Mouse (Mus musculus): ENCODE measurements around the gene Chd8.
A peak's percentile ranks its signal among the peaks of the same experiment; 100 is the strongest.
"Not testable (repeated sequence)": the region's sequence is repeated elsewhere in the genome, so short reads cannot be mapped to it uniquely, and the experiment has no call there.

Gene Chd8

DNA sequence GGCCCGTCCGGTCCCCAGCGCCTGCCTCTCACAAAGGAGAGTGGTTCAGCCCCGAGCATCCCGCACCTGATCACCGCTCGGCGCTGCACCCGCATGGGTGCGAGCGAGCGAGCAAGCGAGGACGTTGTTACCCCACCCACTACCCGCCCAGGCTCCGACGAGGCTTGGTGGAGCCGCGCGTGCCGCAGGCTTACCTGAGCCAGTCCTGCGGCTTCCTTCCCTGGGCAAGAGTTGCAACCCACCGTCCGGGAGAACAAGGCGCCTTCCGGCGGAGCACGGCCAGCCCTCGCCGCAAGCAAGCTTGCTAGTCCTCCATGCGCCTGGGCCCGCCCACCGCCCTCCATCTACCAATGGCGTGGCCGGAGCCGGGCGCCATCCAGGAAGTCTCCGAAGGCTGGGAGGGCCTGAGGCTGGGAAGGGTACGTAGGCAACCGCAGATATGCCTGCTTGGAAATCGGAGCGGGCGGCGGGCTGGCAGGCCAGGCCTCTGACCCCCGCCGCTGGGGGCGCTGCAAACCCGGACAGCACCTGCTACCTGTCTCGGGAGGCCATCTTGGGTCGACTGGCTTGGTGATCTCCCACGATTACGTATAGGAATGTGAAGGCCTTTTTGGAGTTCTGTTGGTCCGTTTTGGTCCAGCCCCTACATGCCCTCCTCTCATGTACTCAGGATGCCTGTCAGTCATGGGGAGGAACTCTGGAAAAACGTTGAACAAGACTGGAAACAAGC lies at the start of gene Chd8:
Chd8 (minus strand) TSS at position 297 of the 730 bp plus-strand sequence.
- peak; percentile 98 for DNase-seq (ENCODE audit: low read depth, low spot score)

DNA sequence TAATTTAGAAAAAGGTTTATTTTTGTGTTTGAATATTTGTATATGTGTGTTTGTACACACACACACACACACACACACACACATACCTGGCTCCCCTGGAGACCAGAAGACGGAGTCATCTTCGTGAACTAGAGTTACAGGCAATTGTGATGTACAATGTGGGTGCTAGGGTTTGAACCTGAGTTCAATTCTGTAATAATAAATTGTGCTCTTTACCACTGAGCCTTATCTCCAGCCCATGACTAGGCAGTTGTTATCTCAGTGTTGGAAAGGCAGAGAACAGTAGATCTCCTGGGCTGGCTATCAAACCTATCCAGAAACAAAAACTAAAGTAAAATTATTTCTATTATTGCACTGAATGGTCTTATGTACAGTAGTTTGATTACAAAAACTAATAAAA lies 48.5 kb upstream of the Chd8 start:
- peak; percentile 17 for DNase-seq (ENCODE audit: low read depth, low spot score)

DNA sequence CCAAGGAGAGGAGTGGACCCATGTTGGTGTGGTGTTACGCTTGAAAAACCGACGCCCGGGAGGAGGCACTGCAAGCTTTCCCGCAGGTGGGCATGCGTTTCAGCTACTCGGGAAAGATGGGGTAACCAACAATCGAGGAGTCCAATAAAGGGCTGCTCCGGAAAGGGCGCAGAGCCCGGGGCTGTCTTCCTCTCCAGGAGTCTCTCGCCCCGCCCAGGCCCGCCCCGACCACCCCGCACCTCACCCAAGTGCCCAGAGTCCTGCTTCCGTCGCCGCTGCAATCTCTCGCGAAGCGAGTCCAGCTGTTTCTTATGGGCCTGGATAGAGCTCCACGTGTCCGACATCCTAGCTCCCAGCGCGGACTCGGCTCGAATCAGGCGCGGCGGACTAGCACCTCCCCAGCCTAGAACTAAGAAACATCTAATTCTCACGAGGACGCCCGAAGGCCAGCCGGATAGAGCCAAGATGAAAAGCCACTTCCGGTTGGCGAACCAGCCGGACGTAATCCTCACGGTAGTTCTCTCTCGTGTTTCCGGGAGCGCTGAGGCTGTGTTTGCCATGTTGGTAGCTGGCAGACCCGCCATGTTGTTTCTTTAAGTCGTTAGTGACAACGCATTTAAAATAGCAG lies 47.2 kb upstream of the Chd8 start, which contains the start of gene Mettl3:
Mettl3 (minus strand) TSS at position 485 of the 628 bp plus-strand sequence.
- DNase-seq (ENCODE audit: low read depth, low spot score): peak; percentile 100

DNA sequence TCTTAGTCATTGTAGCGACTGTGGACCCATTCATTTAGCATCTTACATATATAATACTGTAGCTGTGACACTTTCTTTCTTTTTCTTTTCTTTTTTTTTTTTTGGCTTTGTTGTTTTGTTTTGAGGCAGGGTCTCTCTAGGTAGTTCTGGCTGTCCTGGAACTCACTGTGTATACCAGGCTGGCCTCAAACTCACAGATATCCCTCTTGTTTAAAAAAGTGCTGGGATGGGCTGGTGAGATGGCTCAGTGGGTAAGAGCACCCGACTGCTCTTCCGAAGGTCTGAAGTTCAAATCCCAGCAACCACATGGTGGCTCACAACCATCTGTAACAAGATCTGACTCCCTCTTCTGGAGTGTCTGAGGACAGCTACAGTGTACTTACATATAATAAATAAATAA lies 45.9 kb upstream of the Chd8 start:
- not testable (repeated sequence) for DNase-seq (ENCODE audit: low read depth, low spot score)

DNA sequence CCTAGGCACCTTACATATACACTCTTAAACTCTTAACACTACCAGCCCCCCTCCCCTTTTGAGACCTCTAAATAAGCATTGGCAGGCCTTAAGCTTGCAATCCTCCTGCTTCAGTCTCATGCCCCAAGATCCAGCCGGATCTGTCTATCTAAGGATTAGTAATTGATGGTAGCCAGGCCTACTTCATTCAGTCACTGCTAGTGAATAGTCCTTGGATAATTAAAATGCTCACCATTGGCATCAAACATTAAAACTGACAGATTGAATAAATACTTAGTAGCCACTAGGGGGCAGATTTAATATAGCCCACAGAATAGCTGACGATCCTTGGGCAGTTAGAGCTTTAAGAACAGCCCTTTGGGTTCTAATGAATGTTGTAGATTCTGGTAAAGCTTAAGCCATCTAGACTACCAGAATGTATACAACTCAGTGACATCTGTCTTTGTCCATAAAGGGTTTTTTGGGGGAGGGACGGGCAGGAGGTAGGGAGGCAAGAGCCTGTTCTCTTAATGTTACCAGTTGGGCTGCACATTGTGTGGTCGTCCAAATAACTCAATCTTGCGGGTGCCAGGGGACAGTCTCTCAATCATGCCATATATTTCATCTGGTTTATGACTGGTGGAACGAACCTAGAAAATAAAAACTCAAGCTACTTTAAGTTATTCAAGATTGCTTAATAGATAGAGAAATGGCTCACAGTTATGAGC lies 38.1 kb upstream of the Chd8 start:
- DNase-seq (ENCODE audit: low read depth, low spot score): peak; percentile 72

DNA sequence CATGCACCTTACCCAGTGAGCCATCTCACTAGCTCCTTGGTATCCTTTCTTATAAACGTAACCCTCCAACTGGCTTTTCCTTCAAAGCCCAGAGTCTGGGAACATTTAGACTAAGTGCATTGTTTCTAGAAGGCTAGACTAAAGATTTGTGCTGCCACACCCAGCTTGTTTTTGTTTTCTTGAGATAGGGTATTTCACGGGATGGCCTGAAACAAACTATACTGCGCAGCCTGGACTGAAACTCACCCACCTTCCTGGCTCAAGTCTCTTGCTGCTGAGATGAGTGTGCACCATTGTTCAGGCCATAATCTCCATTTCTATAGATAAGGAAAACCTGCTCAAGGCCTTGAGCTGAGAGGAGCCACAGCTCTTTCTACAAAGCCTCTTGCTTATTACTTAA lies 26.6 kb upstream of the Chd8 start:
- DNase-seq (ENCODE audit: low read depth, low spot score): no peak

DNA sequence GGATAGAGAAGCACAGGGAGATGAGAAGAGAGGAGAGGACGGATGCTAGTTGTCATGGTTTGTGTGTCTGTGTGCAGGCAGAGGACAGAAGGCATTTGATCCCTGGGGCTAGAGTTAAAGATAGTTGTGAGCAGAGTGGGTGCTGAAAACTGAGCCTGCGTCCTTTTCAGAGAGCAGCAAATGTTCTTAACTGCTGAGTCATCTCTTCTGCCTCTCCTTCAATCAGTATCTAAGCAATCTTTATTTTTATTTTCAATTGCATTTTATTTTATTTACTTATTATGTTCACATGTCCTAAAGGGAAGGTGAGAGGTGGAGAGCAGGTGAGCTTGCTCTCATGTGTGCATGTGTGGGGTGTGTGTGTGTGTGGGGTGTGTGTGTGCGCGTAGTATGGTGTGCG lies 26.0 kb upstream of the Chd8 start:
- DNase-seq (ENCODE audit: low read depth, low spot score): no peak

DNA sequence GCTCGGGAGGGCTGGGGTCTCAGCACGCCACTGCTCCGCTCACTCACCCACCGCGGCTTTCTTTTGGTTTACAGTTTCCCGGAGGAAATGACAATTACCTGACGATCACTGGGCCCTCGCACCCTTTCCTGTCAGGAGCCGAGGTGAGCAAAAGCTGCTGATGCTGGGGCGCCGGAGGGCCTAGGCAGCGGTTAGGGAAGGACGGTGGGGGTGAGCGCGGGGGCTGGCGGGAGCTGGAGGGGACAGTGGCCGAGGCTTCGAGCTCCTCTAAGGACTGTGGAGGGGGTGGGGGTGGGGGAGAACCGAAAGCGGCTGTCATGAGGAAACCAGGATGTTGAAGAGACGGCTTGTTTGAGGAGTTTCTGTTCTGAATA lies 22.2 kb upstream of the Chd8 start:
- peak; percentile 22 for DNase-seq (ENCODE audit: low read depth, low spot score)

DNA sequence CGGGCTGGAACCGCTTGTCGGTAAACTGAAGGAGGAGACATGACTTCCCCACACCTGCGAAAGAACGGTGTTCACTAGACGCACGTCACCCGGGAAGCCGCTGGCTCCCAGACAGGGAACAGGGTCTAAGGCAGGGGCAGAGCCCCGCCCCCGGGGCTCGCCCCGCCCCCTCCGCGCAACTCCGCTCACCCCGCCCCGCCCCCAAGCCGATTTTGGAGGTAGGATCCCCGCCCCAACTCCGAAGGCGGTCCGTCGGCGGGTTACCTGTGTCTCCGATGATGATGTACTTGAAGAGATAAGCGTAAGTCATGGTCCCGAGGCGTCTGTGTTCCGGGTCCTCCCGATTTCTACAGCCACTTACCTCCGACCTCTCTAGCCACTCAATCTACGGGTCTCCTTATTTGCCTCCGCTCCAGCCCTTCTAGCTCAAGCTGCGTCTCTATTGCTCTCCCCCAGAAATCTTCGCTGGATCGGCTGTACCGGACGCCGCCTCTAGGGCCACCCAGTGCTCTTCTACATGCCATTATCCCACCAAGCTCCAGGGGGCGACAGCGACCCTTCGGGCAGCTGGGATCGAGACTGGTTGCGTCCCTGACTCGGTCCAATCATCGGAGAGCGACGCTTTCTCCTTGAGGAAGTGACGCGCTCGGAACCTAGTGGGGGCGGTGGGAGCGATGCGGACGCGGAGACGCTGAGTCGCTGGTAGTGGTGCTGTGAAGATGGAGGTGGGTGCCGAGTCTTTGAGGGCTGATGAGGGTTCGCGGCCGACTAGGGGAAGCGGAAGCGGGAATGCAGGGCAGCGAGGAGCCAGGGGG lies 21.6 kb upstream of the Chd8 start, which contains the start of the genes Tox4 and Rab2b:
Tox4 (plus strand) TSS at position 215 of the 815 bp plus-strand sequence.
Rab2b (minus strand) TSS at position 614 of the 815 bp plus-strand sequence.
- DNase-seq (ENCODE audit: low read depth, low spot score): peak; percentile 99

DNA sequence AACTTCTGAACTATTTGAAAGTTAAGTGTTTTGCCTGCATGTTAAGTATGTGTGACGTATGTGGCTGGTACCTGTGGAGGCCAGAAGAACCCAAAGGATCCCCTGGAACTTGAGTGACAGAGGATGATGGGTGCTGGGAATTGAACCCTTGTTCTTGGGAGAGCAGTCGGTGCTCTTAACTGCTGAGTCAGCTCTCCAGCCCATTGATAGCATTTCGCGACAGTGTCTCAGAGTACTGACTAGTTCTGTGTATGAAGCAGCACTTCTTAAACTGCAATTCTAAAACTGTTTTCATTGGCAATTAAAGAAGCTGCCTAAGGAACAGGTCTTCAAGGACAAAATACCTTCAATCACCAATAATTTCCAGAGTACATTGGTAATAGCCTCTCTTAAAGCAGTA lies 19.6 kb upstream of the Chd8 start:
- no peak for DNase-seq (ENCODE audit: low read depth, low spot score)

DNA sequence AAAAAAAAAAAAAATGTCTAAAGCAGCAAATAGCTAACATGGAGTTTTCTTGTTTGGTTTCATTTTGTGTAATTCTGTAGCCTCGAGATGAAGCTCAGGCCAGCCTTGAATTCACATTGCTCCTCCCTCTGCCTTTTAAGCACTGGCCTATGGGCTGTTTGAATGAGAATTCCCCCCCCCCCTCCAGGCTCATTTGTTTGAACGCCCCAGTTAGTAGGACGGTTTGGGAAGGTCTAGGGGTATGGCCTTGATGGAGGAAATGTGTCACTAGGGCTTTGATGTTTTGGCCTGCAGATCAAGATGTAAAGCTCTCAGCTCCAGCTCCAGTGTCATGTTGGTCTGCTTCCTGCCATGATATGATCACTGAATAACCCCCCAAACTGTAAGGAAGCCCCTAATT lies 15.2 kb upstream of the Chd8 start:
- DNase-seq (ENCODE audit: low read depth, low spot score): no peak

DNA sequence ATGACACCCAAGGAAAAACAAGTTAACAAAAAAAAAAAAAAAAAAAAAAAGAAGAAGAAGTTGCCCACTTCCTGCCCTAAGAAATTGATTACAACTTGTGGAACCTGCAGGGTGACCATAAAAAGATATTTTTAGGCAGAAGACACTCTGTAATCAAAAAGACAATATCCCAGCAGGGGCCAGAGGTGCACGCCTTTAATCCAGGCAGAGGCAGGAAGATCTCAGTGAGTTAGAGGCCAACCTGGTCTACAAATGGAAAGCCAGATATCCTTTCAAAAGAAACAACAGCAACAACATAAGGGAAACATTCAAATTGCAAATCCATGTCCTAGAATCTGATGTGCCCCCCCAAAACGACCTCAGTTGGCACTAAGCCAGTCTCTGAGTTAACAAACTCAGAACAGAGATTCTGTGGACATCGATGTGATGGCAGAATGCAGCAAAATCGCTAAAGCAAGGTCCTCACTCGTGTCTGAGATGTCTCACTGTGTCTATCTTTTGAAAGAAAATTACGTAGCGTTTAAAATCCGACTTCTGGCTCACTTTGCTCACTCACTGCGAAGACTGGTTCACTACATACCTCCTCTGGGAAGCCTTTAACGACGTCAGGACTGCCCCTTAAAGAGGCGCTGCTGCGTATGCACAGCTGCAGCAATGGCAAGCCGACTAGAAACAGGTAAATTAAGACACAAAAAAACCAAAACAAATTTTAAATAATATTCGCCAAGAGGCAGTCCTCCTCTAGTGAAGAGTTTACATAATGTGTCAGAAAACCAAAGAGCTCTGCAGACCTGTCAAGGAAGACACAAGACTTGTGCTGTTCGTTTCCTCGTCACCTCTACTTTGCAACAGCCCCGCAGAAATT lies 1.0 kb downstream of the Chd8 start:
- peak; percentile 64 for DNase-seq (ENCODE audit: low read depth, low spot score)

DNA sequence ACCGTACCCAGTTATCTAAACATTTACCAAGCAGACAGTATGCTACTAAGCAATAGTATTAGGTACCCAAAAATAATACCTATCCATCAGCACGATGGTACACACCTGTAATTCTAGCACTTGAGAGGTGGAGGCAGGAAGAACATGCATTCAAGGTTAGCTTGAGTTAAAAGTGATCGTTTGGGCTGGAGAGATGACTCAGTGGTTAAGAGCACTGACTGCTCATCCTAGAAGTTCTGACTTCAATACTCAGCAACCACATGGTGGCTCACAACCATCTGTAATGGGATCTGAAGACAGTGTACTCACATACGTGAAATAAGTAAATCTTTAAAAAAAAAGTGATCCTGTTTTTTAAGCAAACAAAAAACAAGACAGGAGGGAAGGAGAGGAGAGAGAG lies 11.5 kb downstream of the Chd8 start:
- DNase-seq (ENCODE audit: low read depth, low spot score): peak; percentile 50

DNA sequence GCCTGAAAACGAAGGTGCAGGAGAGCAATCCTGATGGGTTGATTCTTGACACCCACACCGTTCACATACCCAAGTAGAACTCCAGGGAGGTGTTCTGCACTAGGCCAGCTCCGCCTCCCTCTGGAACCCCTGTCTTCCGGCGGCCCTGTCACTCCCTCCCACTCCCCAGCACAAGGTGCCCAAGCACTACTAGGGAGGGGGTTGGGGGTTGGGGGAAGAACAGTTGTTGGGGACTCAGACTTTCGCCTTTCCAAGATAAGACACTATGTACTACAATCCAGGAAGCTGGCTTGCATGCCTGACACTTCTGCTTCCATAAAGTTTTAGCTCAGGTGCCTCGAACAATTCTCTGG lies 12.9 kb downstream of the Chd8 start:
- DNase-seq (ENCODE audit: low read depth, low spot score): no peak

DNA sequence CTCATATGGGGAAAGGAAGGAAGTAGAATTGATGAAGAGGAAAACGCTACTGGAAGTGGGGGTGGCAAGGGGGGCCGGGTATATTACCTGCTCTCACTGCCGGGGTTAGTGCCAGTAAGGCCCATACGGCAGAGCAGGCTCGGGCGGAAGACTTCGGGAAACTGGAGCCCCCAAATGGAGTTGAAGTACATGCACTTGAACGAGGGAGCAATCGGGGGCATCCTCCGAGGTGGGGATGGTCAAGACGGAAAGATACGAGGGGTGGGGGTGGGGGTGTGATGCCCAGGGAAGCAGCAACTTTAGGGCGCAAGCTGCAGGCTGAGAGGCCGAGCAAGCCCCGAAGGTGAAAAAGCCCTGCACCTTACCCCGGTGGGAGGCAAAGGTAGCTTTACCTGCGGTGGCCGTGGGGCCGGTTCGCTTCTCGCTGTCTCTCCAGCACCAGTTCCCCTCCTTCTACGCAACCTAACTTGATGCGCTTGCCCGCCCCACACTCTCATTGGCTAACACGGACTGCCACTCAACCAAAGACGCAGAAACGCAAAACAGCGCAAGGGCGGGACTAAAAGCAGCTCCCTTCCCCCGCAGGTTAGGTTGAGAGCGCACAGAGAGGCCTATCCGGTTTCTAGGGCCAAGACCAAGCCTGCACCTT lies 13.4 kb downstream of the Chd8 start:
- peak; percentile 100 for DNase-seq (ENCODE audit: low read depth, low spot score)

DNA sequence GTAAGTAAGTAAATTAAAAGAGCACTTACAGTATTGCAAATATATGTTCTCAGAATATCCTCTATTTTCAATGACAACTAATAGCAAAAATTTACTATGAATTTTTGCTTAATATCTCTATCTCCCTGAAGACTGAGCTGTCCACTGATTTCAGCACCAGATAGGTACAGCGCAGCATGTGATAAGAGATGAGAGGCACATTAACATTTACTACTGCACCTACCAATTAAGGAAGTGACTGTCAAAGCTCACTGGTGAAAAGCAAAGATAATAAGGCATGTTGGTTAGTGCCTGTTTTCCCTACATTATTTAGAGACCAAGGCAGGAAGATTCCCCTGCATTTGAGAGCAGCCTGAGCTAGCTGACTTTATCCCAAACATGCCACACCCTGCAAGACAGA lies 21.4 kb downstream of the Chd8 start:
- no peak for DNase-seq (ENCODE audit: low read depth, low spot score)

DNA sequence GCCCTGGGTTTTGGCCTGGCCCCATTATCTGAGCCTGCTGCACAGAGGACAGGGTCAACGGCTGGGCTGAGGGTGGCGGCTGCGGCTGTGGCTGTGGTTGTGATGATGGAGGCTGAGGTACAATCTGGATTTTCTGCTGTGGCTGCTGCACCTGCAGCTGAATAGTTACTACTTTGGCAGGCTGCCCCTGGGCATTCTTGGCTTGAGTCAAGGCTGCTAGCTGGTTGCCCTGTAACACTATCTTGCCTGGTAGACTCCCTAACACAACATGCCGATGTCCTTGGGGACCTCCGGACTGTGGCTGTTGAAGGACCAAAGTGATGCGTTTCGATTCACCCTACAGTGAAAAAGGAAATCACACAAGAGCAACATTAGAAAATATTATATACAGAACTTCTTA lies 22.4 kb downstream of the Chd8 start:
- DNase-seq (ENCODE audit: low read depth, low spot score): no peak

DNA sequence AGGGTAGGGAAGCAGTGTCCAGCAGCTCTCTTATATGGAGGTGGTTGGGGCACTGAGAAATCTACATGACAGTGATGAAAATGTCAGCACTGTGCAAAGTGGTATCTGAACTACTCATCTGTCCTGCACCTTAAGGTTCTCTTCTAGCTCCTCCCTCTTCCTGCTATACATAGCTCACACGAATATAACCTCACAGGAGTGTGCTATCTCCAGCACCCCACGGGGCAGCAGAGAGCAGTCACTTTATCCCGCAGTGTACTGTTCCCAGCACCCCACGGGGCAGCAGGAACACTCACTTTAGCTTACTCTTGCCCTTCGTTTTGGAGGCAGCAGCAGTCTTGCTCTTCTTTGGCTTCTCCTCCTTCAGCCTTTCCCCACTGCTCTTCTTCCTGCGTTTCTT lies 25.3 kb downstream of the Chd8 start:
- peak; percentile 19 for DNase-seq (ENCODE audit: low read depth, low spot score)

DNA sequence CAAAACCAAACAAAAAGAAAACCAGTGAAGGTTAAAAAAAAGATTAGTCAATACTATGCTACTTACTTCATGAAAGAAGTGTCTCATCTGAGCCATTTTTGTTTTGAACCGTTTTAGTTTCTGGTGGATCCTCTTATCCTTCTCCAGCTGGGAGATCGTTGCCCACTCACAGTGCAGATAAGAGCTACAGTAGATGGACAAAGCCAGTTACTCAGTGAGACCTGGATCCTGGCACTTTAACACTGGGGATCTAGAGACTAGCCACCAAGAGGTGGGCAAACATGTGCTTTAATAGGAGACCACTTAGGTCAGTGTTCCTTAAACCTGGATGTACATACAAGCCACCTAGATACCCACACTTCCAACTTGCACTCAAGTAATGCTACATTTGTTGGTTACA lies 31.6 kb downstream of the Chd8 start:
- DNase-seq (ENCODE audit: low read depth, low spot score): no peak

DNA sequence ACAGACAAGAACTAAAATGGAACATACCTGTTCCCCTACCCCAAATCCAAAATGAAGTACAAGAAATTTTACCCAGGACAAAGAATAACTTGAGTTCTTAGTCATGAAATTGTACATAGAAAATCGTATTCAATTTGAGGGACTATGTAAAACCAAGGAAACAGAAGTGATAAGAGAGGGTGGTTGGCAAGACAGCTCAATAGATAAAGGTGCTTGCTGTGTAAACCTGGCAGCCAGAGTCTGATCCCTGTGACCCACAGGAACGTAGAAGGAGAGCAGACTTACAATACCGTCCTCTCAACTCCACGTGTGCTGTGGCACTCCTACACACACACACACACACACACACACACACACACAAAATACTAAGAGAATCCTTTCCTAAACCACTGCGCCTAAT lies 40.3 kb downstream of the Chd8 start:
- DNase-seq (ENCODE audit: low read depth, low spot score): no peak

Measured in 3T3-L1 (cell line).